ENCODE assay signal across 8 mouse cellular contexts in genomic region chr19:53312951-53313683, GRCm38 (mm10). TPM values are rescaled to one million over a fixed set of nuclear protein-coding genes. Genes with fewer than 3 reads are reported as not detected.
DNase-seq lines count a peak whose midpoint lies in the region; ATAC-seq lines count a peak whose summit lies in the region.

No protein-coding gene starts in this region.

- peak; percentile 87 for DNase-seq in NIH3T3 (ENCODE audit: low read depth)
- DNase-seq in cerebellum, postnatal 10 days: peak; percentile 84 to 89
- DNase-seq in frontal cortex, postnatal 25 days (ENCODE audit: low spot score in 2 of 2): peak; percentile 58 to 65
- DNase-seq in left cerebral cortex, adult 18-20 months (ENCODE audit: low spot score in 2 of 2): peak; percentile 85 to 89
- DNase-seq in right cerebral cortex, adult 18-20 months: peak; percentile 91
- peak; percentile 75 for DNase-seq in urinary bladder, adult 2 months (ENCODE audit: low spot score)

- peak overlapping the region; percentile 98 for H3K4me3 ChIP-seq in hindbrain, embryonic 13.5 days
- H3K4me3 ChIP-seq in macrophage (ENCODE audit: inconsistent target): peak overlapping the region; percentile 66

- under 1% methylated on average over 60 of the region's 63 CpGs for WGBS in hindbrain, embryonic 13.5 days
- 1% methylated on average over 55 of the region's 63 CpGs for WGBS in macrophage (ENCODE audit: missing documents)

- H3K9me3 ChIP-seq in hindbrain, embryonic 13.5 days: no peaks in the 10 kb centered on the region

- H3K27ac ChIP-seq in hindbrain, embryonic 13.5 days: peak overlapping the region; percentile 98
- peak overlapping the region; percentile 70 for H3K27ac ChIP-seq in macrophage

- H3K27me3 ChIP-seq in hindbrain, embryonic 13.5 days: no peaks in the 10 kb centered on the region

- ATAC-seq in hindbrain, embryonic 13.5 days (ENCODE audit: low FRiP score): peak; percentile 26

- H3K4me1 ChIP-seq in hindbrain, embryonic 13.5 days (replicated peaks): peaks cover 40% of the 10 kb centered on the region

- H3K9ac ChIP-seq in hindbrain, embryonic 13.5 days: peak overlapping the region; percentile 93

- peak overlapping the region; percentile 80 for H3K4me2 ChIP-seq in hindbrain, embryonic 13.5 days

- peaks cover 36% of the 10 kb centered on the region; the same call in 1 of the 2 replicates for H3K79me2 ChIP-seq in macrophage (ENCODE audit: inconsistent target)

- H3K36me3 ChIP-seq in hindbrain, embryonic 13.5 days: no peaks in the 10 kb centered on the region
- no peaks in the 10 kb centered on the region for H3K36me3 ChIP-seq in macrophage (ENCODE audit: inconsistent target)

RNA-seq across cellular contexts. Expression of gene Mxi1, which starts 2.8 kb away (rescaled TPM):
- 39.7 and 54.5 TPM in 2 replicates for polyA plus RNA-seq in hindbrain, embryonic 13.5 days (2015; fragmentation: Nextera tagmentation; extraction: Ambion mirVana)
- 10 to 100 TPM; 76.1 to 89.7 TPM for total RNA-seq in left cerebral cortex, adult 18-20 months (2021)
- 10 to 100 TPM in 11 of 26 experiments, 1 to 10 TPM in 14, under 1 TPM in 1; 0.43 to 61.1 (median 7.0) TPM for total RNA-seq in macrophage (2018; cell fraction: chromatin; rRNA removed)
- total RNA-seq in macrophage (2018; cell fraction: cytosol; rRNA removed): 10 to 100 TPM in 13 of 26 experiments, 1 to 10 TPM in 13; 3.5 to 24.3 (median 11.7) TPM
- 10 to 100 TPM in 9 of 26 experiments, 1 to 10 TPM in 17; 1.1 to 20.5 (median 5.1) TPM for total RNA-seq in macrophage (2018; cell fraction: nucleus; rRNA removed)
- polyA plus RNA-seq in macrophage (2018): 16.2 to 18.7 TPM (median 18.3 TPM) in 3 replicates
- polyA plus RNA-seq in urinary bladder, adult 2 months (2012; rRNA removed): 37.6 and 43.3 TPM in 2 replicates

RNA-seq across cellular contexts. Expression of gene Gm10197, which starts 58.4 kb away (rescaled TPM):
- not detected in 2 replicates for polyA plus RNA-seq in hindbrain, embryonic 13.5 days (2015; fragmentation: Nextera tagmentation; extraction: Ambion mirVana)
- total RNA-seq in left cerebral cortex, adult 18-20 months (2021): not detected
- total RNA-seq in macrophage (2018; cell fraction: chromatin; rRNA removed): not detected
- total RNA-seq in macrophage (2018; cell fraction: cytosol; rRNA removed): not detected
- not detected for total RNA-seq in macrophage (2018; cell fraction: nucleus; rRNA removed)
- not detected in 3 replicates for polyA plus RNA-seq in macrophage (2018)
- polyA plus RNA-seq in urinary bladder, adult 2 months (2012; rRNA removed): not detected in 2 replicates

Comparison
In these comparisons a context has a peak if more than half of its experiments do, and no peak if none do; other contexts are left out.
1. Peak in every context shown above with its lines: DNase-seq, ATAC-seq, H3K4me3 ChIP-seq and H3K27ac ChIP-seq.